Mouse (Mus musculus) liver, embryonic 12.5 days (tissue): ENCODE measurements around the gene Fgd2. TPM values are rescaled to one million over a fixed set of nuclear protein-coding genes. Genes with fewer than 3 reads are reported as not detected.
"Not testable (repeated sequence)": the region's sequence is repeated elsewhere in the genome, so short reads cannot be mapped to it uniquely, and the experiment has no call there.

Experiments
- ATAC-seq: fragments of 200-750 bp; cut with Nextera tagmentation; 2 replicates; pipeline ENCODE4 v1.8.0; 2017; ENCODE audit warnings: moderate number of reproducible peaks, mild to moderate bottlenecking, moderate library complexity
- H3K27ac ChIP-seq: fragments of 300-500 bp; sonication (generic); 2 replicates; pipeline ENCODE4 v1.5.1; 2016; ENCODE audit warnings: mild to moderate bottlenecking
- H3K27me3 ChIP-seq: fragments of 300-500 bp; sonication (generic); replicated peaks from 2 replicates; pipeline ENCODE4 v1.6.1; 2016; ENCODE audit warnings: mild to moderate bottlenecking, moderate library complexity
- H3K36me3 ChIP-seq: fragments of 300-500 bp; sonication (generic); 2 replicates; pipeline ENCODE4 v1.6.1; 2016; ENCODE audit warnings: mild to moderate bottlenecking, moderate library complexity
- H3K4me1 ChIP-seq: fragments of 300-500 bp; sonication (generic); 2 replicates; pipeline ENCODE4 v1.6.1; 2016
- H3K4me2 ChIP-seq: fragments of 300-500 bp; sonication (generic); 2 replicates; pipeline ENCODE4 v1.6.1; 2016; ENCODE audit warnings: mild to moderate bottlenecking, moderate library complexity
- H3K4me3 ChIP-seq: fragments of 300-500 bp; sonication (generic); 2 replicates; pipeline ENCODE4 v1.5.1; 2016; ENCODE audit warnings: mild to moderate bottlenecking, moderate library complexity
- H3K9ac ChIP-seq: fragments of 300-500 bp; sonication (generic); 2 replicates; pipeline ENCODE4 v1.6.1; 2016; ENCODE audit warnings: mild to moderate bottlenecking, moderate library complexity
- H3K9me3 ChIP-seq: fragments of 300-500 bp; sonication (generic); replicated peaks from 2 replicates; pipeline ENCODE4 v1.6.1; 2016; ENCODE audit warnings: mild to moderate bottlenecking, moderate library complexity
- WGBS: fragments of 180-500 bp; shearing (Covaris S2); methylation state at CpG from one replicate; pipeline ENCODE4 v1.1.7; 2016; ENCODE audit not compliant: insufficient replicate concordance; 5-methylcytosine and 5-hydroxymethylcytosine counted together
- polyA plus RNA-seq: library from polyadenylated mRNA; unstranded; fragments of >200 nt; fragmentation: Nextera tagmentation; extraction: Ambion mirVana; gene quantifications from 2 replicates; pipeline ENCODE4 v1.2.1, GENCODE M21; 2016

Fgd2 gene
- polyA plus RNA-seq, 1 experiment from 2014 or later = 5.9 TPM

DNA sequence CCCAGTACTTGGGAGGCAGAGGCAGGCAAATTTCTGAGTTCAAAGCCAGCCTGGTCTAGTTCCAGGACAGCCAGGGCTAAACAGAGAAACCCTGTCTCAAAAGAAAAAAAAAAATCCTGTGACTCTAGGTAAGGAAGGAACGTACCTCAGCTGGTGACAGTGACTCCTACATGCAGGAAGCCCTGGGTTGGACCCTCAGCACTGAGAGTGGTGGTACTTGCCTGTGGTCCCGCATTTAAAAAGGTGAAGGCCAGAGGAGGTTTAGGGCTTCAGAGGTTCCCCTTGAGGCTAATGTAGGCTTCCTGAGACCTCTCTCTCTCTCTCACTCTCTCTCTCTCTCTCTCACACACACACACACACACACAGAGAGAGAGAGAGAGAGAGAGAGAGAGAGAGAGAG lies 34.0 kb downstream of the Fgd2 start:
- not testable (repeated sequence) for H3K4me3 ChIP-seq
- peak overlapping the region; percentile 38 for H3K4me2 ChIP-seq

DNA sequence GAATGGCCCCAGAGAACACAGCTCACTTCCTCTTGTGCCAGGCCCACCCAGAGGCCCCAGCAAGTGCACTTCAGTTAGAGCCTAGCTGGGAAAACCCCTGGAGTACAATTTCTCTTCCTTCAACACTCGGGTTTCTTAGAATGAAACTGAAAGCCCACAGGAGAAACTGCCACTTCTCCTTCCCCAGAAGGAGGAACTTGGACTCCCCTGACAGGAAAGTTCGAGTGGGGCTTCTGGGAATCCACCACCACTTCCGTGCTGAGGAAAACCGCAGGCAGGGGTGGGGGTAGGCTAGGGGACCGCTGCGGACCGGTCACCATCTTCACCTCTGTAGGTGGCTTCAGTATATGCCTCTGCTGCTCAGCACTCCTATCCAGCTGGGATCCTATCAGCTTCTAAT lies 34.7 kb downstream of the Fgd2 start:
- H3K36me3 ChIP-seq = no peaks in the 10 kb centered on the region
- H3K27me3 ChIP-seq = no peaks in the 10 kb centered on the region
- WGBS = 19% methylated on average over 7 of the region's 7 CpGs
- H3K27ac ChIP-seq = peak overlapping the region; percentile 93
- peak overlapping the region; percentile 76; the same call in 1 of the 2 replicates for H3K9ac ChIP-seq
- no peaks in the 10 kb centered on the region for H3K9me3 ChIP-seq
- peaks cover 93% of the 10 kb centered on the region for H3K4me1 ChIP-seq
- no peak overlapping the region for H3K4me3 ChIP-seq
- peak overlapping the region; percentile 38 for H3K4me2 ChIP-seq
- no peak for ATAC-seq

More for the DNA sequence above, 34.0 kb downstream of the Fgd2 start:
- H3K4me1 ChIP-seq = peaks cover 88% of the 10 kb centered on the region
- WGBS = 49% methylated on average over 2 of the region's 2 CpGs
- 0 out of 2 replicates have a peak overlapping the region, but pooled peaks have one; percentile 76 for H3K9ac ChIP-seq
- H3K27me3 ChIP-seq, H3K9me3 ChIP-seq, ATAC-seq, H3K36me3 ChIP-seq: not testable (repeated sequence)
- H3K27ac ChIP-seq = peak overlapping the region; percentile 93

GRCm38 (mm10) chr17:29396056-29396799 lies 35.5 kb downstream of the Fgd2 start:
- no peaks in the 10 kb centered on the region for H3K36me3 ChIP-seq
- peaks cover 88% of the 10 kb centered on the region for H3K4me1 ChIP-seq
- 51% methylated on average over 6 of the region's 6 CpGs for WGBS
- peak overlapping the region; percentile 88 for H3K4me2 ChIP-seq
- H3K9me3 ChIP-seq = no peaks in the 10 kb centered on the region
- H3K4me3 ChIP-seq = no peak overlapping the region
- ATAC-seq = no peak
- H3K9ac ChIP-seq = peak overlapping the region; percentile 76
- no peaks in the 10 kb centered on the region for H3K27me3 ChIP-seq
- H3K27ac ChIP-seq = peak overlapping the region; percentile 93; the same call in 1 of the 2 replicates

- Histone ChIP-seq H3K27me3 (0 out of 2 replicates have a peak, but pooled peaks cover 4% of the 10 kb centered on the region), H3K36me3 (no peaks in the 10 kb centered on the region), H3K9me3 (no peaks in the 10 kb centered on the region), H3K27ac (peak overlapping the region; percentile 93), H3K4me3 (peak overlapping the region; percentile 51), H3K4me1 (peaks cover 82% of the 10 kb centered on the region), H3K9ac (peak overlapping the region; percentile 76), H3K4me2 (peak overlapping the region; percentile 88)
- 15% methylated on average over 6 of the region's 6 CpGs for WGBS
- ATAC-seq = peak; percentile 64
These were observed 36.1 kb downstream of the Fgd2 start for GRCm38 (mm10) chr17:29396821-29397242.

DNA sequence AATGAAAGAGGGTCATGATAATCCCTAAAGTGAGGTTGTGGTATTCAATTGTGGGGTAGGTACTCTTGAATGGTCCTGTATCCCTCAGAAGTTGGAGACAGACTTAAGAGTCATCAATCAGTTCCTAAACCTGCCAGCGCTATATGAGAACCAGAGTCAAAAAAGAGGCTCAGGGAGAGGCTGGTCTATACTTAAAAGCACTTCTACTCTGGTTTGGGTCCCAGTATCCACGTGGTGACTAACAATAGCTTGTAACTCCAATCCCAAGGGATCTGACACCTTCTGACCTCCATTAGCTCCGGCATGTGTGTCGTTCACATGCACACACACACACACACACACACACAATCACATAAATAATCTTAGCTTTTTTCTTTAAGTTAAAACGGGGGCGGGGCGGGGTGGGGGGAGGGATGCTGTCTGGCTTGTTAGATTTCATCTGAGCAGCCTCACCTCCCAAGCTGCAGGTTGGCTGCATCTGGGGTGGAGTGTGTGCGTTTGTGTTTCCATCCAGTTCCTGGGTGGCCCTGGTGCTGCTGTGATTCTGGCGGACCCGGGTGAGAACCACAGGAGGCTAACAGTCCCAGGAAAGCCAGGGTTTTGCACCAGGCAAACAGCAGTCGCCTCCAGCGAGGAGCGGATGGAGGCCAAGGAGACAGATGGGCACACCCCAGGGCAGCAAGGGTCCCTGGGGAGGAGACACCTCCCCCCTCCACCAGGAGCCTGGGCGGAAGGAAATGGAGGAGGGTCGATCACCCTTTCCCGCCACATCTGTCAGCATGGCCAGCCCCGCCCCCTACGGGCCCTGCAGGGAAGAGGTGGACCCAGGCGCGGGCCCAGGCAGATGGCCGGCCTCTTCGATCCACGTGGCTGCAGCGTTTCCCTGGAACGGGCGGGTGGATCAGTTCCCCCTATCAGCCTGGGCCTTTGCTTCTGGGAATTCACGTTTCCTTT lies 37.0 kb downstream of the Fgd2 start:
- H3K36me3 ChIP-seq = no peaks in the 10 kb centered on the region
- peak overlapping the region; percentile 76 for H3K9ac ChIP-seq
- WGBS = 3% methylated on average over 26 of the region's 27 CpGs
- 0 out of 2 replicates have a peak, but pooled peaks cover 4% of the 10 kb centered on the region for H3K27me3 ChIP-seq
- peak overlapping the region; percentile 93 for H3K27ac ChIP-seq
- no peaks in the 10 kb centered on the region for H3K9me3 ChIP-seq
- peak overlapping the region; percentile 51 for H3K4me3 ChIP-seq
- peaks cover 73% of the 10 kb centered on the region for H3K4me1 ChIP-seq
- peak; percentile 76 for ATAC-seq
- H3K4me2 ChIP-seq = peak overlapping the region; percentile 88

- no peaks in the 10 kb centered on the region for H3K36me3 ChIP-seq
- peaks cover 65% of the 10 kb centered on the region for H3K4me1 ChIP-seq
- H3K4me2 ChIP-seq = peak overlapping the region; percentile 88
- peak overlapping the region; percentile 93 for H3K27ac ChIP-seq
- H3K9ac ChIP-seq = peak overlapping the region; percentile 76
- H3K4me3 ChIP-seq = peak overlapping the region; percentile 51
- no peaks in the 10 kb centered on the region for H3K9me3 ChIP-seq
- 0 out of 2 replicates have a peak, but pooled peaks cover 4% of the 10 kb centered on the region for H3K27me3 ChIP-seq
- ATAC-seq = no peak
- 22% methylated on average over 17 of the region's 17 CpGs for WGBS
These were observed 37.8 kb downstream of the Fgd2 start for GRCm38 (mm10) chr17:29398434-29399026.

GRCm38 (mm10) chr17:29399241-29399910 lies 38.7 kb downstream of the Fgd2 start:
- peak overlapping the region; percentile 93 for H3K27ac ChIP-seq
- peak overlapping the region; percentile 37 for H3K9ac ChIP-seq
- no peaks in the 10 kb centered on the region for H3K36me3 ChIP-seq
- no peaks in the 10 kb centered on the region for H3K9me3 ChIP-seq
- peaks cover 57% of the 10 kb centered on the region for H3K4me1 ChIP-seq
- 68% methylated on average over 13 of the region's 14 CpGs for WGBS
- H3K4me3 ChIP-seq = no peak overlapping the region
- peaks cover 4% of the 10 kb centered on the region; the same call in 1 of the 2 replicates for H3K27me3 ChIP-seq
- peak overlapping the region; percentile 88; the same call in 1 of the 2 replicates for H3K4me2 ChIP-seq
- ATAC-seq = no peak

- peak overlapping the region; percentile 93 for H3K27ac ChIP-seq
These were observed 39.3 kb downstream of the Fgd2 start for GRCm38 (mm10) chr17:29400044-29400443.

DNA sequence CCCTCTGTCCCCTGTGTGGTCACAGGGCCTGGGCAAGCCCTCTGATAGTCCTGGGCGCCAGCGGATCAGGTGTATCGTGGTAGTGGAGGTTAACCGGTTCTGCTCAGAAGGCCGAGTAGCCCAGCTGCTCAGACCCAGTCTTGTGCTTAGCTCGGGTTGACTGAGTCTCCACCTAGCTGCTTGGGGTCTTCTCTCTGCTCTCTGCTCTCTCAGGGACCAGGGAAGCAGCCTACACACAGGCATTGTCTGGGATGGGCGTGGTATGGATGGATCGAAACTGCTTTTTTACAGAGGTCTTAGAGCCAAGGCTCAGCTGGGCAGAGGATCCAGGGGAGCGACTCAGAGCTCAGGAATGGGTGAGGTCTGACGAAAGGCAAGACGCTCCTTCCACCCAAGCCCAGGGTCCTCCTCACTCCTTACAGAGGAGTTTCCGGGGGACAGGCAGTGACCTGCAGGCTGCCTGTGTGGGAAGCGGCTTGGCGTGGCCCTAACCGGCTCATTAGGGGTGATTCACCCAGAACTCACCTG lies 41.1 kb downstream of the Fgd2 start:
- H3K9me3 ChIP-seq = no peaks in the 10 kb centered on the region
- peaks cover 11% of the 10 kb centered on the region; the same call in 1 of the 2 replicates for H3K27me3 ChIP-seq
- no peaks in the 10 kb centered on the region for H3K36me3 ChIP-seq
- H3K4me1 ChIP-seq = peaks cover 38% of the 10 kb centered on the region
- H3K4me2 ChIP-seq = no peak overlapping the region
- 76% methylated on average over 15 of the region's 15 CpGs for WGBS
- no peak overlapping the region for H3K27ac ChIP-seq
- ATAC-seq = no peak
- no peak overlapping the region for H3K9ac ChIP-seq
- H3K4me3 ChIP-seq = no peak overlapping the region

More at GRCm38 (mm10) chr17:29400044-29400443, 39.3 kb downstream of the Fgd2 start:
- no peaks in the 10 kb centered on the region for H3K36me3 ChIP-seq
- H3K9ac ChIP-seq = peak overlapping the region; percentile 37; the same call in 1 of the 2 replicates
- ATAC-seq = no peak
- H3K4me3 ChIP-seq = no peak overlapping the region
- 67% methylated on average over 5 of the region's 5 CpGs for WGBS
- no peak overlapping the region for H3K4me2 ChIP-seq
- peaks cover 52% of the 10 kb centered on the region for H3K4me1 ChIP-seq
- peaks cover 5% of the 10 kb centered on the region; the same call in 1 of the 2 replicates for H3K27me3 ChIP-seq
- H3K9me3 ChIP-seq = no peaks in the 10 kb centered on the region

DNA sequence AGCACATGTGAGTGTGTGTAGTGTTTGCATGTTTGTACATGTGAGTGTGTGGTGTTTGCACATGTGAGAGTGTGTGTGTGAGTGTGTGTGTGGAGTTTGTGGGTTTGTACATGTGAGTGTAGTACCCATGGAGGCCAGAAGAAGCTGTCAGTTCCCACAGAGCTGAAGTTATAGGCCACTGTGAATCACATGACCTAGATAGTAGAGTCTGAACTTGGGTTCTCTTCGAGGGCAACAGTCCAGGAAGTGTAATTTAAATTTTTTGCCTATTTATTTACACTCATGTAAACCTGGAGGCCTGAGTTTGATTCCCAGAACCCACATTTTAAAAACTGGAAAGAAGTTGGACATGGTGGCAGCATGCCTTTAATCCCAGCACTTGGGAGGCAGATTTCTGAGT lies 42.5 kb downstream of the Fgd2 start:
- Histone ChIP-seq H3K4me3 (no peak overlapping the region), H3K27me3 (peaks cover 11% of the 10 kb centered on the region; the same call in 1 of the 2 replicates), H3K9me3 (no peaks in the 10 kb centered on the region), H3K4me1 (peaks cover 25% of the 10 kb centered on the region), H3K36me3 (no peaks in the 10 kb centered on the region), H3K9ac (no peak overlapping the region), H3K4me2 (no peak overlapping the region), H3K27ac (no peak overlapping the region)
- no peak for ATAC-seq
- 38% methylated on average over 1 of the region's 1 CpGs for WGBS

GRCm38 (mm10) chr17:29405501-29405900 lies 44.8 kb downstream of the Fgd2 start:
- ATAC-seq = no peak
- WGBS = 63% methylated on average over 13 of the region's 13 CpGs
- H3K27me3 ChIP-seq = peaks cover 11% of the 10 kb centered on the region; the same call in 1 of the 2 replicates
- peaks cover 20% of the 10 kb centered on the region for H3K4me1 ChIP-seq
- H3K27ac ChIP-seq = no peak overlapping the region
- no peak overlapping the region for H3K4me3 ChIP-seq
- H3K9ac ChIP-seq = no peak overlapping the region
- H3K4me2 ChIP-seq = no peak overlapping the region
- H3K36me3 ChIP-seq = no peaks in the 10 kb centered on the region
- H3K9me3 ChIP-seq = no peaks in the 10 kb centered on the region
